Mouse (Mus musculus) small intestine, adult 2 months (tissue): ENCODE results near the gene Zfp575.
"Not testable (repeated sequence)": the region's sequence is repeated elsewhere in the genome, so short reads cannot be mapped to it uniquely, and the experiment has no call there.

ENCODE experiments used
- CTCF ChIP-seq: fragments of 200-500 bp; IDR thresholded peaks from 2 replicates; pipeline ENCODE4 v1.5.1; 2012; ENCODE audit warnings: low read depth, mild to moderate bottlenecking, control low read depth, inconsistent platforms, low read length, moderate library complexity, mixed read lengths; ENCODE audit not compliant: insufficient replicate concordance, insufficient read length; ENCODE audit errors: extremely low read depth
- POLR2A ChIP-seq: fragments of 200-500 bp; IDR thresholded peaks from 2 replicates; pipeline ENCODE4 v1.6.1; 2012; ENCODE audit warnings: low read depth, mild to moderate bottlenecking, control low read depth, inconsistent platforms, low read length, moderate library complexity

GRCm38 (mm10) chr7:24618374-24618773 lies 30.9 kb upstream of the Zfp575 start:
- TF ChIP-seq POLR2A, CTCF: not testable (repeated sequence)
